Mouse (Mus musculus) spleen, adult 2 months (tissue): ENCODE measurements around the gene Rcan2. TPM values are rescaled to one million over a fixed set of nuclear protein-coding genes. Genes with fewer than 3 reads are reported as not detected.

Experiments
- DNase-seq, 2 experiments: peaks; one replicate each; pipeline versions ENCODE4 v3.0.0 to v3.0.0-alpha.2; 2012 to 2021; ENCODE audit warnings: low spot score in 2 of 2, low read depth in 1 of 2
- H3K27ac ChIP-seq: fragments of 200-500 bp; 2 replicates; pipeline ENCODE4 v1.5.1; 2012; ENCODE audit warnings: low read length, inconsistent platforms; ENCODE audit not compliant: insufficient read depth
- H3K27me3 ChIP-seq: fragments of 200-500 bp; 2 replicates; pipeline ENCODE4 v1.6.1; 2012; ENCODE audit warnings: mild to moderate bottlenecking, moderate library complexity, low read length, inconsistent platforms; ENCODE audit not compliant: control insufficient read depth, insufficient read depth
- H3K36me3 ChIP-seq: fragments of 200-500 bp; 2 replicates; pipeline ENCODE4 v1.6.1; 2012; ENCODE audit warnings: mild to moderate bottlenecking, low read length, inconsistent platforms; ENCODE audit not compliant: control insufficient read depth, insufficient read depth
- H3K4me1 ChIP-seq: fragments of 200-500 bp; 2 replicates; pipeline ENCODE4 v1.6.1; 2011; ENCODE audit warnings: inconsistent platforms; ENCODE audit not compliant: control insufficient read depth, insufficient read depth, insufficient read length
- H3K4me3 ChIP-seq: fragments of 200-500 bp; 2 replicates; pipeline ENCODE4 v1.5.1; 2011; ENCODE audit warnings: mild to moderate bottlenecking, inconsistent platforms; ENCODE audit not compliant: insufficient read depth, insufficient read length; ENCODE audit errors: extremely low read depth
- CTCF ChIP-seq: fragments of 200-500 bp; IDR thresholded peaks from 2 replicates; pipeline ENCODE4 v1.5.1; 2011; ENCODE audit warnings: mild to moderate bottlenecking, inconsistent platforms; ENCODE audit not compliant: insufficient read depth, insufficient read length, insufficient replicate concordance; ENCODE audit errors: extremely low read depth
- POLR2A ChIP-seq: fragments of 200-500 bp; IDR thresholded peaks from 2 replicates; pipeline ENCODE4 v1.6.1; 2011; ENCODE audit warnings: low read depth, low read length, inconsistent platforms
- WGBS: fragments of 180-500 bp; shearing (Covaris S2); methylation state at CpG from one replicate; pipeline ENCODE4 v1.1.7; 2018; 5-methylcytosine and 5-hydroxymethylcytosine counted together
- polyA plus RNA-seq: library from polyadenylated mRNA; depleted of rRNA; stranded (reverse); fragments of >200 nt; gene quantifications from 2 replicates; pipeline ENCODE4 v1.2.3, GENCODE M21; 2012

Gene Rcan2
- polyA plus RNA-seq, 1 experiment = 1.4 TPM

DNA sequence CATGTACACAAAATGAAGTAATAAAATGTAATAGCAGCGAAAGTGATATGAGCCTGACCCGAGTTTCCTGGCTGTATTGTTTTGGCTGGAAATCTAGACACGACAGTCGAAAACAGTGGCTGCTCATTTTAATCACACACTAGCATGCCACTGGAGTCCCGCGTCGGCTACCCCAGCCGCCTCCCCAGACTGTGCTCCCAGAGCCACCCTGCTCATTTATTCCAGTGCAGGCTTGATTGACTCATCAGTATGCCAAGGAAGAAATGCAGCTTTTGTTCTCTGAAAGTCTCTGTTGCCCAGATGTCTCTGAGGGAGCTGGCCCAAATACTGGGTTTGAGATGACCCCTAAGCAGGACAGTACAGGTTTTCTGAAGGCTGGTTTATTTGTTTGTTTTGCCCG is 132.9 kb downstream of the Rcan2 start:
- no peaks in the 10 kb centered on the region for H3K36me3 ChIP-seq
- H3K27ac ChIP-seq = no peak overlapping the region
- H3K4me1 ChIP-seq = no peaks in the 10 kb centered on the region
- H3K27me3 ChIP-seq = no peaks in the 10 kb centered on the region
- no peak for TF ChIP-seq POLR2A
- TF ChIP-seq CTCF = no peak
- 95% methylated on average over 9 of the region's 9 CpGs for WGBS
- H3K4me3 ChIP-seq = no peak overlapping the region
- DNase-seq = no peak

DNA sequence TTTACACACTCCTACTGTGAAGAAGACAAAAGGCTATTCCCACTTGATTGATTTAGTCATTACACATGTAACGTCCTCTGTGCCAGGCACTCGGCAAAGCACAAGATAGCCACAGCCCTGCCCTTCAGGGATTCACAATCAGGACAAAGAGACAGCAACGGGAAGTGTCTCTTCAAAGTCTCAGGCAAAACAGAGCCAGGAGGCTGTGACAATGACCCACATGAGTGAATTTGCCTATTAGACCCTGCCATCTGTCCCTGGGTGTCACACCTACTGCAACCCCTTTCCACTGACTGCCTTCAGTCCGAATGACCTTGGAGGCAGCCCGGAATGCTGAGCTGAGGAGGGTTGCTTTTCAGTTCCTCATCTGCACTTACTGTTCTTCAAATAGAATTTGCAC is 151.1 kb downstream of the Rcan2 start:
- peaks cover 5% of the 10 kb centered on the region for H3K4me1 ChIP-seq
- no peak overlapping the region for H3K4me3 ChIP-seq
- DNase-seq = no peak
- no peak overlapping the region for H3K27ac ChIP-seq
- no peaks in the 10 kb centered on the region for H3K27me3 ChIP-seq
- TF ChIP-seq POLR2A (no peak), CTCF (no peak)
- no peaks in the 10 kb centered on the region for H3K36me3 ChIP-seq
- WGBS = 19% methylated on average over 5 of the region's 5 CpGs

DNA sequence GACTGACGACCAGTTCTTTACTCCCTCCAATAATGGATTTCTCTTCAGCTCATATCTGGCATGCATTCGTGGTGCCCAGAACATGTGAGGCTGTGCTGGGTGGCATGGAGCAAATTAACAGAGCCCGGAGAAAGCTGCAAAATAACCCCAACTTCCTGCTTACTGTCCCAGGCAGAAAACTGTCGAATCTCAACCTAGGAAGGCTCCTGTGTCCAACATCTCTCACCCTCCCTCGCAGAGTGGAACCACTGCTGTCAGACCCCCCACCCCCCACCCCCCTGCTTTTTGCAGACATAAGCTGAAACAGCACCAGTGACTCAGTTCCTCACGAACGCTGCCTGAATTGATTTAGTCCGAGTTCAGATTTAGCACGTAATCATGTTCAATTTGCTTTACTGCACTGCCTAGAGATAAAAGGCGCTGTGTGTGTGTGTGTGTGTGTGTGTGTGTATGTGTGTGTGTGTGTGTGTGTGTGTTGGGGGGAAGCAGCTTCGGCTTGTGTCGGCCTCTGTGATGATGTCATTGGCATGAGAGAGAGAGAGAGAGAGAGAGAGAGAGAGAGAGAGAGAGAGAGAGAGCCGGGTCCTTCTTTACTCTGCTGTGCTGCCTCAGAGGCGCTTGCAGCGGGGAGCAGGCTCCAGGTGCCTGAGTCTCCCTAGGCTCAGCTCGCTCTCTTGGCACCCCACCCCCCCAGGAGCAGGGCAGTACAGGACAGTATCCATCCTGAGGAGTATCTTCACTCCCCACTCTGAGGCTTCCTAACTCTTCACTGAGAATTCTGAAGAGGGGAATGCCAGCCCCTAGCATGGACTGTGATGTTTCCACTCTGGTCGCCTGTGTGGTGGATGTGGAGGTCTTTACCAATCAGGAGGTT is 151.7 kb downstream of the Rcan2 start:
- 21% methylated on average over 16 of the region's 17 CpGs for WGBS
- peaks cover 5% of the 10 kb centered on the region for H3K4me1 ChIP-seq

DNA sequence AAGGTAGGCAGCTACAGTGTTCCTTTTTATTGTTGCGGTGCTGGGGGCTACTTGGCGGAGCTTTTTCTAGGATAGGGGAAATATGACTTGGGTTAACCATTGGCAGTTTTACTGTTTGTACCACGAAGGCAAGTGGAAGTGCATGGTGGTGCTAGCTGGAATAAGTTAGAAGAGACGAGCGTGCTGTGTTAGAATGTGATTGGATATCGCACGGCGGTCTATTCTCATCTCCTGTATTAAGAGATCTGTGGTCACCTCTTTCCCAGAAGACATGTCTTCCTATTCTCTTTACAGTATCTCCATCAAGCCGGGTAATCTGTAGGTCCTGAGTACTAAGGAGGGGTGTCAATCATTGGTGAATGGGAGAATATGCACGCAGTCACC is 152.4 kb downstream of the Rcan2 start:
- WGBS = 80% methylated on average over 10 of the region's 10 CpGs
- H3K27ac ChIP-seq = no peak overlapping the region
- no peak for DNase-seq

More for the DNA sequence above, 151.7 kb downstream of the Rcan2 start:
- Histone ChIP-seq H3K4me3 (no peak overlapping the region), H3K27me3 (no peaks in the 10 kb centered on the region), H3K27ac (no peak overlapping the region), H3K36me3 (no peaks in the 10 kb centered on the region)
- TF ChIP-seq POLR2A (no peak), CTCF (no peak)
- DNase-seq = no peak

DNA sequence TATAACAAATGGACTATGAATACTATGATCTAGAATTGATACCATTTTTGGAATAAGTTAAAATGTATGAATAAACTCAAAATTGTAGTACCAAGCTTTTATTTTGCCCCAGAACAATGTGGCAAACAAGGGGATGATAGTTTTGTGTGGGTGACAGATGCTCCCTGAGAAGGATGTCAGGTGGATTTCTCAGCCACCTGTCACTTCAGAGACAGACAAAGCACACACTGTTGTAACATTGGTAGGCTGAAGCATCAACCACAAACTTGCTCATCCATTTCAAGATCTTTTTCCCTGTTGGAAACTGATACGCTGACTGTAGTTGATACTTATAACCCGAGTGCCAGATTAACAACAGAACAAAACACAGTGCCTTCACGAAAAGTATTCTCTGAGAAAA is 158.6 kb downstream of the Rcan2 start:
- no peak overlapping the region for H3K27ac ChIP-seq
- no peaks in the 10 kb centered on the region for H3K27me3 ChIP-seq
- H3K4me3 ChIP-seq = no peak overlapping the region
- TF ChIP-seq CTCF = no peak
- no peak for TF ChIP-seq POLR2A
- no peak for DNase-seq
- 78% methylated on average over 3 of the region's 3 CpGs for WGBS
- H3K36me3 ChIP-seq = no peaks in the 10 kb centered on the region
- H3K4me1 ChIP-seq = no peaks in the 10 kb centered on the region

More for the DNA sequence above, 152.4 kb downstream of the Rcan2 start:
- Histone ChIP-seq H3K4me3 (no peak overlapping the region), H3K4me1 (peaks cover 5% of the 10 kb centered on the region), H3K27me3 (no peaks in the 10 kb centered on the region), H3K36me3 (no peaks in the 10 kb centered on the region)
- no peak for TF ChIP-seq POLR2A
- TF ChIP-seq CTCF = no peak

DNA sequence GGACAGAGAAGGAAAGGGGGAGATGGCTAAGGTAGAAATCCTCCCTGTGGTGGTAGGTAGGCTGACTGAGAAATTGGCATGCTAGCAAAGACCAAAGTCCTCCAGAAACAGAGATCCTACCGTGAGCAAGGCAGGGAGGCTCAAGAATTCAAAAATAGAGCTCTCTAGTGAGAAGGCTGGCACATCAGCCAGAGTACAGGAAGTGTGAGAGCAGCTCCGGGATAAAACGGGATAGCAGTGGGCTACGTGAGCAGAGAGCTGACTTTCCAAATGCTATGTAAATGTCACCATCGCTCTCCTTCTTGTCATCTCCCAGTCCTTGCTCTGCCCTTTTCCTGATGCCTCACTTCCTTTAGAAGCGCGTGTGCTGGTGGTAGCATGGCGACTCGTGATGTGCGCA is 168.8 kb downstream of the Rcan2 start:
- H3K36me3 ChIP-seq = no peaks in the 10 kb centered on the region
- WGBS = 89% methylated on average over 10 of the region's 10 CpGs
- no peak for DNase-seq
- H3K4me3 ChIP-seq = no peak overlapping the region
- TF ChIP-seq CTCF (no peak), POLR2A (no peak)
- H3K27me3 ChIP-seq = no peaks in the 10 kb centered on the region
- no peaks in the 10 kb centered on the region for H3K4me1 ChIP-seq
- no peak overlapping the region for H3K27ac ChIP-seq

DNA sequence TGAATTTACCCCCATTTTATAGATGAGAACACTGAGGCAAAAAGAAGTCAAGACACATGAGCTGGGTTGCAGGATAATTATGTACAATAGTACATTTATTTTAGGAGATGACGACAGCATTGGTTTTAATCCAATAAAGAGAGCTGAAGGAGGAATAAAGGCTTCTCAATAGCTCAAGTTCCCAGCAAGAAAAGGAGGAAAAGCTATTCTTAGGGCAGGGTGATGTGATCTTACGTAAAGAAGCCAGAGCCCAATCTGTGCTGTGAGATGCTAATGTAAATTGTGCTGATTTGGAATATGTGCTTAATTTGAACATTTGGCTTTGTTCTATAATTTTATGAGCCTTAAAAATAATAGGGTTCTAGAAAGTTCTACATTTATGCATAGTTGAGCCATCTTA is 176.4 kb downstream of the Rcan2 start:
- Histone ChIP-seq H3K4me3 (no peak overlapping the region), H3K27ac (no peak overlapping the region), H3K4me1 (no peaks in the 10 kb centered on the region), H3K27me3 (no peaks in the 10 kb centered on the region), H3K36me3 (no peaks in the 10 kb centered on the region)
- 85% methylated on average over 2 of the region's 2 CpGs for WGBS
- no peak for TF ChIP-seq CTCF
- no peak for TF ChIP-seq POLR2A
- DNase-seq = no peak
